Mouse (Mus musculus): ENCODE results near the gene BC029722. TPM values are rescaled to one million over a fixed set of nuclear protein-coding genes. Genes with fewer than 3 reads are reported as not detected.
A peak's percentile ranks its signal among the peaks of the same experiment; 100 is the strongest.

BC029722 gene
- polyA plus RNA-seq, 1 experiment from 2014 or later, result 15.0 TPM

DNA sequence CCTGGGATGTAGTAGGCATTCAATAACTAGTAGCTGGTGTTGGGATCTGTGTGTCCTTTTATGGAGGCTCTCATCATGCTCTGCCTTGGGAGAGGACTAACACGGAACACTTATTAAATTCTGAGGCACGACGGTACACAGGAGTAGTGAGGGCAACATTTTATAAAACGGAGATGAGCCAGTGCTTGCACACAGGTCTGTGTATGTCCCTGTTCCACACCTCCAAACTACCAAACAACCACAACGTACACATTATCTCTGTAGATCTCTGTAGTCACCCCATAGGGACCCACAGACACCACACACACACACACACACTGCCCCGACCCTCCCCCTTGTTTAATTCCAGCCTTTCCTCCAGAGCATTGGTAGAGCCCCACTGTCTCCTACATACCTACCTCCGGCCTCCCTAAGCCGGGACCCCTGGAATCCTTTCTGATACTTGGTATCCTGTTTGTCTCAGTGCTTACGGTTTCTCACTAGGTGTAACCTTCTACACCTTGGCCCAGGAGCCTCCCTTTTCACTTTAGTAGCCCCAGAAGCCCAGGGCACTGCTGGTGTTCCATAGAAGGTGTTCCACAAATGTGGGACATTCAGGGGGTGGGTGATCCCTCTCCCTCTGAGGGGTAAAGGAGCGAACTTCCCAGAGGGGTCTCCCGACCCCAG lies 44.8 kb downstream of the BC029722 start:
- no peak for ATAC-seq (ENCODE audit: insufficient number of reproducible peaks, insufficient read depth, low FRiP score, low read depth)

GRCm38 (mm10) chr2:155773664-155774063 lies 45.6 kb downstream of the BC029722 start:
- no peak for ATAC-seq (ENCODE audit: insufficient number of reproducible peaks, insufficient read depth, low FRiP score, low read depth)
- 0 out of 2 replicates have a peak, but pooled peaks cover 7% of the 10 kb centered on the region for H3K4me1 ChIP-seq (ENCODE audit: control insufficient read depth, insufficient read depth, low read length)
- no peaks in the 10 kb centered on the region for H3K36me3 ChIP-seq (ENCODE audit: control insufficient read depth, insufficient read depth, low read length)
- H3K4me2 ChIP-seq (replicated peaks; ENCODE audit: low read depth, low read length), result no peak overlapping the region
- H3K9me3 ChIP-seq (ENCODE audit: control insufficient read depth, low read depth, low read length), result no peaks in the 10 kb centered on the region
- no peak overlapping the region for H3K4me3 ChIP-seq (ENCODE audit: low read depth, low read length)
- H3K27me3 ChIP-seq (ENCODE audit: control insufficient read depth, insufficient read depth, low read length), result peaks cover 16% of the 10 kb centered on the region; the same call in 1 of the 2 replicates
- H3K9ac ChIP-seq (replicated peaks; ENCODE audit: low read depth, low read length), result no peak overlapping the region
- no peak overlapping the region for H3K27ac ChIP-seq (ENCODE audit: low read length)
- 57% methylated on average over 4 of the region's 4 CpGs for WGBS

More for the DNA sequence above, 44.8 kb downstream of the BC029722 start:
- H3K4me3 ChIP-seq (ENCODE audit: low read depth, low read length), result peak overlapping the region; percentile 31; the same call in 1 of the 2 replicates
- H3K27ac ChIP-seq (ENCODE audit: low read length), result no peak overlapping the region
- no peaks in the 10 kb centered on the region for H3K36me3 ChIP-seq (ENCODE audit: control insufficient read depth, insufficient read depth, low read length)
- H3K4me2 ChIP-seq (replicated peaks; ENCODE audit: low read depth, low read length), result peak overlapping the region; percentile 95; the same call in 1 of the 2 replicates
- H3K4me1 ChIP-seq (ENCODE audit: control insufficient read depth, insufficient read depth, low read length), result 0 out of 2 replicates have a peak, but pooled peaks cover 7% of the 10 kb centered on the region
- WGBS, result 55% methylated on average over 11 of the region's 11 CpGs
- H3K9ac ChIP-seq (replicated peaks; ENCODE audit: low read depth, low read length), result no peak overlapping the region; the same call in 1 of the 2 replicates
- H3K27me3 ChIP-seq (ENCODE audit: control insufficient read depth, insufficient read depth, low read length), result peaks cover 16% of the 10 kb centered on the region; the same call in 1 of the 2 replicates
- H3K9me3 ChIP-seq (ENCODE audit: control insufficient read depth, low read depth, low read length), result no peaks in the 10 kb centered on the region

Other genes starting within 250 kb of the BC029722 start
- gene Gss, start 226.6 kb downstream of the BC029722 start, polyA plus RNA-seq (2014; fragmentation: Nextera tagmentation; extraction: Ambion mirVana), result 24.2 and 26.1 TPM in 2 replicates
- 0.39 and 0.76 TPM in 2 replicates for gene Myh7b, start 208.2 kb downstream of the BC029722 start, polyA plus RNA-seq (2014; fragmentation: Nextera tagmentation; extraction: Ambion mirVana)
- 137 and 140 TPM in 2 replicates for gene Trpc4ap, start 127.0 kb downstream of the BC029722 start, polyA plus RNA-seq (2014; fragmentation: Nextera tagmentation; extraction: Ambion mirVana)
- gene Edem2, start 90.0 kb downstream of the BC029722 start, polyA plus RNA-seq (2014; fragmentation: Nextera tagmentation; extraction: Ambion mirVana), result 41.6 and 50.2 TPM in 2 replicates
- gene Gm17581, start 83.6 kb downstream of the BC029722 start, polyA plus RNA-seq (2014; fragmentation: Nextera tagmentation; extraction: Ambion mirVana), result not detected in 2 replicates
- gene Procr, start 68.3 kb downstream of the BC029722 start, polyA plus RNA-seq (2014; fragmentation: Nextera tagmentation; extraction: Ambion mirVana), result 14.7 and 15.3 TPM in 2 replicates
- 0.25 and 0.51 TPM in 2 replicates for gene Mmp24, start 44.1 kb downstream of the BC029722 start, polyA plus RNA-seq (2014; fragmentation: Nextera tagmentation; extraction: Ambion mirVana)
- 173 and 200 TPM in 2 replicates for gene Eif6, start 7.5 kb upstream of the BC029722 start, polyA plus RNA-seq (2014; fragmentation: Nextera tagmentation; extraction: Ambion mirVana)
- 2.3 and 3.1 TPM in 2 replicates for gene Fam83c, start 15.4 kb upstream of the BC029722 start, polyA plus RNA-seq (2014; fragmentation: Nextera tagmentation; extraction: Ambion mirVana)
- 56.3 and 64.4 TPM in 2 replicates for gene Uqcc1, start 110.9 kb upstream of the BC029722 start, polyA plus RNA-seq (2014; fragmentation: Nextera tagmentation; extraction: Ambion mirVana)
- gene Gm15557, start 121.3 kb upstream of the BC029722 start, polyA plus RNA-seq (2014; fragmentation: Nextera tagmentation; extraction: Ambion mirVana), result not detected in 2 replicates
- gene Gdf5, start 125.9 kb upstream of the BC029722 start, polyA plus RNA-seq (2014; fragmentation: Nextera tagmentation; extraction: Ambion mirVana), result 1.2 and 1.3 TPM in 2 replicates
- 22.6 and 27.8 TPM in 2 replicates for gene Cep250, start 137.0 kb upstream of the BC029722 start, polyA plus RNA-seq (2014; fragmentation: Nextera tagmentation; extraction: Ambion mirVana)
- 2.1 and 2.2 TPM in 2 replicates for gene 6430550D23Rik, start 188.6 kb upstream of the BC029722 start, polyA plus RNA-seq (2014; fragmentation: Nextera tagmentation; extraction: Ambion mirVana)
- gene Ergic3, start 188.6 kb upstream of the BC029722 start, polyA plus RNA-seq (2014; fragmentation: Nextera tagmentation; extraction: Ambion mirVana), result 264 and 266 TPM in 2 replicates
- 0.78 and 1.6 TPM in 2 replicates for gene Fer1l4, start 233.5 kb upstream of the BC029722 start, polyA plus RNA-seq (2014; fragmentation: Nextera tagmentation; extraction: Ambion mirVana)
- gene Spag4, start 245.7 kb upstream of the BC029722 start, polyA plus RNA-seq (2014; fragmentation: Nextera tagmentation; extraction: Ambion mirVana), result 3.1 and 4.2 TPM in 2 replicates

Data from stomach, embryonic 14.5 days (tissue).